Mouse (Mus musculus) liver, embryonic 16.5 days (tissue): ENCODE results near the gene Smyd3. TPM values are rescaled to one million over a fixed set of nuclear protein-coding genes. Genes with fewer than 3 reads are reported as not detected.

Source experiments
- ATAC-seq: fragments of 200-750 bp; cut with Nextera tagmentation; 2 replicates; pipeline ENCODE4 v1.8.0; 2017; ENCODE audit warnings: low read depth, mild to moderate bottlenecking, moderate number of reproducible peaks, moderate library complexity
- H3K27ac ChIP-seq: fragments of 300-500 bp; sonication (generic); 2 replicates; pipeline ENCODE4 v1.5.1; 2014; ENCODE audit warnings: mild to moderate bottlenecking, low read length
- H3K27me3 ChIP-seq: fragments of 300-500 bp; sonication (generic); 2 replicates; pipeline ENCODE4 v1.6.1; 2014; ENCODE audit warnings: low read depth, low read length, mixed read lengths; ENCODE audit not compliant: control insufficient read depth, insufficient read depth
- H3K36me3 ChIP-seq: fragments of 300-500 bp; sonication (generic); 2 replicates; pipeline ENCODE4 v1.6.1; 2014; ENCODE audit warnings: mild to moderate bottlenecking; ENCODE audit not compliant: control insufficient read depth, insufficient read depth
- H3K4me1 ChIP-seq: fragments of 300-500 bp; sonication (generic); 2 replicates; pipeline ENCODE4 v1.6.1; 2014; ENCODE audit warnings: low read depth, low read length, mixed read lengths; ENCODE audit not compliant: control insufficient read depth
- H3K4me2 ChIP-seq: fragments of 300-500 bp; sonication (generic); 2 replicates; pipeline ENCODE4 v1.6.1; 2014; ENCODE audit warnings: low read depth, low read length, mixed read lengths
- H3K4me3 ChIP-seq: fragments of 300-500 bp; sonication (generic); 2 replicates; pipeline ENCODE4 v1.5.1; 2014; ENCODE audit warnings: low read depth, mild to moderate bottlenecking, low read length
- H3K9ac ChIP-seq: fragments of 300-500 bp; sonication (generic); 2 replicates; pipeline ENCODE4 v1.6.1; 2014; ENCODE audit warnings: low read depth, low read length
- H3K9me3 ChIP-seq: fragments of 300-500 bp; sonication (generic); replicated peaks from 2 replicates; pipeline ENCODE4 v1.6.1; 2016; ENCODE audit warnings: low read length; ENCODE audit not compliant: control insufficient read depth
- WGBS: fragments of 180-500 bp; shearing (Covaris S2); extraction: QIAGEN DNeasy Blood & Tissue Kit; methylation state at CpG from one replicate; pipeline ENCODE4 v1.1.7; 2014; ENCODE audit not compliant: insufficient replicate concordance; 5-methylcytosine and 5-hydroxymethylcytosine counted together
- polyA plus RNA-seq: library from polyadenylated mRNA; unstranded; fragments of >200 nt; fragmentation: Nextera tagmentation; extraction: Ambion mirVana; gene quantifications from 2 replicates; pipeline ENCODE4 v1.2.1, GENCODE M21; 2015

Smyd3 gene
- polyA plus RNA-seq, 1 experiment from 2014 or later, result 6.4 TPM

DNA sequence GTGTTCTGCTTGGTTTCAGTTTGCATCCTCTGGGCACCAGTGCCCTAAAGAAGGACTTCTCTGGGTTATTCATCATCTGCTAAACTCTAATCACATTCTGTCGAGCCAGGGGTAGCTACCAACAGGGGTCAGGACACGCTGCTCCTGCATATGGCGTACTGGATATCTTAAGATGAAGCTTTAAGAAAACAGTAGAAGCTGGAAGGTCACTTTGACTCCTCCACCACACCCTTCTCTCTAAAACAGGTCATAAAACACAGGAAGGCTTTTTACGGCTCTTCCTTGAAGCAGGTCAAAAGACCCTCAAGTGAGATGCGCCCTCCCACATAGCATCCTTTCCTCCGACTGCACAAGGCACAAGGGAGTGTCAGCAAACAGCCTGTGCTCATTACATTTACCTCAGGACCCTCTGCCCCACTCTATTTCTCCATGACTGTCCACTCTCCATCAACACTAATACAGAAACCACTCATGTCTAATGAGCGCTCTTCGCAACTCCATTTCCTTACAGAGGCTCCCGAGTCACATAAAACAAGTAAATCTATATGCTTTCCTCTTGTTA is 310.6 kb downstream of the Smyd3 start:
- Histone ChIP-seq H3K27me3 (no peaks in the 10 kb centered on the region), H3K4me3 (no peak overlapping the region)
- WGBS, result 62% methylated on average over 9 of the region's 9 CpGs

GRCm38 (mm10) chr1:179198517-179199200 is 319.2 kb downstream of the Smyd3 start:
- ATAC-seq, result no peak
- Histone ChIP-seq H3K36me3 (no peaks in the 10 kb centered on the region), H3K9me3 (no peaks in the 10 kb centered on the region), H3K9ac (no peak overlapping the region), H3K4me3 (no peak overlapping the region), H3K27me3 (no peaks in the 10 kb centered on the region), H3K4me2 (no peak overlapping the region), H3K27ac (no peak overlapping the region), H3K4me1 (no peaks in the 10 kb centered on the region)
- 75% methylated on average over 9 of the region's 9 CpGs for WGBS

More for the DNA sequence above, 310.6 kb downstream of the Smyd3 start:
- no peak for ATAC-seq
- Histone ChIP-seq H3K27ac (no peak overlapping the region), H3K36me3 (no peaks in the 10 kb centered on the region), H3K4me1 (no peaks in the 10 kb centered on the region), H3K9me3 (no peaks in the 10 kb centered on the region), H3K4me2 (no peak overlapping the region), H3K9ac (no peak overlapping the region)

DNA sequence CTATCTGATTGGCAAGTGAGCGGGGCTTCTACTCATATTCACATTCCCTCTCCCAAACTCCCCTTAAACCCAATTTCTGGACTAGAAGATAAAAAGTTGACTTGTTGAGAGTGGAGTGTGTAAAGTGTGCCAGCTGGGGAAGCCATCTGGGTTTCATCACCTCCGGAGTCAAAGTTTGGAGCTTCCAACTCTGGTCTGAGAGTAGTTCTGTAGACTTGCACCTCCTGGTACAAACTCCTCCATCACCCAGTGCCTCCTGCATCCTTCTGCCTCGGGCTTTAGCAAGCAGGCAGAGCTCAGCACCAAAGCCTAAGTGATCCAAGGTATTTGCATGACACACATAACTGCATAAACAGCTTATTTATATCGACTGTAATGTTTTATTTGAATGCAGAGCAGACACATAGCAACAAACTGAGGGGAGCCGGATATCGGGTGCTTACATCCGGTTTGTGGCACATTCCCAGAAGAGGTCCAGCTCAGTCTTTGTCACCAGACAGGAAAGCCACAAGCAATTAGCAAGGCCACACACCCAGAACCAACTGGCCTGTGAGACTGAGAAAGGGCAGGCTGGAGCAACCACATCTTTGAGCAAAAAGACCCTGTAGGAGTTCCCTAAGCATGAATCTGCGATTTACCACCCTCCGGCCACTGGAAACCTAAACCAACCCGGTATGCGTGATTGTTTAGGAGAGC is 319.9 kb downstream of the Smyd3 start:
- Histone ChIP-seq H3K36me3 (no peaks in the 10 kb centered on the region), H3K9ac (no peak overlapping the region), H3K4me2 (no peak overlapping the region), H3K27ac (no peak overlapping the region), H3K4me1 (no peaks in the 10 kb centered on the region), H3K4me3 (no peak overlapping the region), H3K27me3 (no peaks in the 10 kb centered on the region), H3K9me3 (no peaks in the 10 kb centered on the region)
- 33% methylated on average over 11 of the region's 11 CpGs for WGBS
- ATAC-seq, result no peak

- 62% methylated on average over 4 of the region's 4 CpGs for WGBS
- no peak overlapping the region for H3K27ac ChIP-seq
- H3K4me1 ChIP-seq, result no peaks in the 10 kb centered on the region
- H3K9me3 ChIP-seq, result no peaks in the 10 kb centered on the region
- no peak overlapping the region for H3K4me2 ChIP-seq
- H3K9ac ChIP-seq, result no peak overlapping the region
- no peak overlapping the region for H3K4me3 ChIP-seq
- no peaks in the 10 kb centered on the region for H3K36me3 ChIP-seq
- ATAC-seq, result no peak
- no peaks in the 10 kb centered on the region for H3K27me3 ChIP-seq
Measured at GRCm38 (mm10) chr1:179197156-179197555, 320.7 kb downstream of the Smyd3 start.

DNA sequence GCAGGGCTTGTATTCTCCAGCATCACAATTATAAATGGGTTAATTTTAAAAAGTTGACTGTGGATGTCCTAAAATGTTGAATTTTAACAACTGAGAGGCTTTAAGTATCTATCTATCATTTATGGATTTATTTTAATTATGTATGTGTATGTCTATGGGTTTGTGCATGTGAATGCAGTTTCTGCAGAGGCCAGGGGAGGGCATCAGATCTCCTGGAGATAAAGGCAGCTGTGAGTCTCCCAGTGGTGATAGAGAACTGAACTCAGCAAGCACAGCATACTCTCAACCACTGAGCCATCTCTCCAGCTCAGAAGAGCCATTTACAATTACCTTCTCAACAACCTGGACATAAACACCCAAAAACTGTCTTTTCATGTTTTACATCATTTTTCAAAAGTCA is 321.4 kb downstream of the Smyd3 start:
- no peak for ATAC-seq
- Histone ChIP-seq H3K4me2 (no peak overlapping the region), H3K9ac (no peak overlapping the region), H3K27me3 (no peaks in the 10 kb centered on the region), H3K36me3 (no peaks in the 10 kb centered on the region), H3K4me1 (no peaks in the 10 kb centered on the region), H3K9me3 (no peaks in the 10 kb centered on the region), H3K27ac (no peak overlapping the region), H3K4me3 (no peak overlapping the region)

DNA sequence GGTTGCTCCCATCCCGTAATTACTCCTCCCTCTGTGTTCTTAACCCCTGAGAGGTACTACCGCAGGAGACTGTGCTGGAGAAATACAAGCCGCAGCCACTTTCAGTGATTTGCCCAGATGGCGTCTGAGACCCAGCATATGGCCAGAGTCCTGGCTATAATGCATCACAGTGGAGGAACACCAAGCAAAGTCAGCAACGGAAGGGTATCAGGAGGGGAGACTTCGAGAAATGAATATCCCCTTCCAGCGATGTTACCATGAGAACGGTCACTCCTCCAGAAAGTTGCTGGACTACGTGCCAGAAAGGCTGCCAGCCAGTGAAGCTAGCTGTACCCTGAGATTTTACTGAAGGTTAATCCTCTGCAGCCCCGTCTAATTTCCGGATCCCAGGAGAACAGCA is 325.1 kb downstream of the Smyd3 start:
- H3K36me3 ChIP-seq, result no peaks in the 10 kb centered on the region
- WGBS, result 75% methylated on average over 11 of the region's 11 CpGs
- H3K9ac ChIP-seq, result no peak overlapping the region
- no peak for ATAC-seq
- no peak overlapping the region for H3K27ac ChIP-seq
- no peak overlapping the region for H3K4me2 ChIP-seq
- no peak overlapping the region for H3K4me3 ChIP-seq
- no peaks in the 10 kb centered on the region for H3K27me3 ChIP-seq
- no peaks in the 10 kb centered on the region for H3K4me1 ChIP-seq
- H3K9me3 ChIP-seq, result no peaks in the 10 kb centered on the region

DNA sequence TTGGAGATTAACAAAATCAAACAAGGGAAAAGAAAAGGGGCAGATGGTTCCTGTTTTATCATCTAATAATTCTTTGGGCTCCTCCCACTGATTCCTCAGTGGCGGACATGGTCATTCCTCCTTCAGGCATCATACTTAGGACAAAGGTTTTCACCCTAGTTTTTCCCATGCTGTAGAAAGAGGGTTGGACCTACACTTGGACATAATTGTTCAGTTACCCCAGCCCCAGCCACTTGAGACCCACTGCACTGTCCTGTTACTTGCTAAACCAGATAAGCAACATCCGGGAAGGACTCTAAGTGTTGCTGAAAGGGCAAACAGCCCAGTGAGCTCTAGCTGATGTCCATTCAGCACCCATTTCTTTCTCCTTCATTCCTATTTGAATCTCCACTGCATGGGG is 327.0 kb downstream of the Smyd3 start:
- Histone ChIP-seq H3K9ac (no peak overlapping the region), H3K4me3 (no peak overlapping the region), H3K27me3 (no peaks in the 10 kb centered on the region), H3K4me2 (no peak overlapping the region), H3K36me3 (no peaks in the 10 kb centered on the region), H3K27ac (no peak overlapping the region), H3K4me1 (no peaks in the 10 kb centered on the region), H3K9me3 (no peaks in the 10 kb centered on the region)
- no peak for ATAC-seq
- WGBS, result 60% methylated on average over 2 of the region's 2 CpGs

- ATAC-seq, result no peak
- Histone ChIP-seq H3K4me1 (no peaks in the 10 kb centered on the region), H3K27ac (no peak overlapping the region), H3K36me3 (no peaks in the 10 kb centered on the region), H3K4me2 (no peak overlapping the region), H3K27me3 (no peaks in the 10 kb centered on the region), H3K4me3 (no peak overlapping the region), H3K9ac (no peak overlapping the region), H3K9me3 (no peaks in the 10 kb centered on the region)
- WGBS, result 74% methylated on average over 3 of the region's 3 CpGs
Measured at GRCm38 (mm10) chr1:179187171-179187570, 330.7 kb downstream of the Smyd3 start.

GRCm38 (mm10) chr1:179184631-179185030 is 333.2 kb downstream of the Smyd3 start:
- Histone ChIP-seq H3K4me1 (no peaks in the 10 kb centered on the region), H3K27me3 (no peaks in the 10 kb centered on the region), H3K9ac (no peak overlapping the region), H3K4me3 (no peak overlapping the region), H3K27ac (no peak overlapping the region), H3K9me3 (no peaks in the 10 kb centered on the region), H3K4me2 (no peak overlapping the region), H3K36me3 (no peaks in the 10 kb centered on the region)
- WGBS, result 77% methylated on average over 4 of the region's 4 CpGs
- ATAC-seq, result no peak
